Mouse (Mus musculus): Measurements from ENCODE around the gene Foxf2.

DNA sequence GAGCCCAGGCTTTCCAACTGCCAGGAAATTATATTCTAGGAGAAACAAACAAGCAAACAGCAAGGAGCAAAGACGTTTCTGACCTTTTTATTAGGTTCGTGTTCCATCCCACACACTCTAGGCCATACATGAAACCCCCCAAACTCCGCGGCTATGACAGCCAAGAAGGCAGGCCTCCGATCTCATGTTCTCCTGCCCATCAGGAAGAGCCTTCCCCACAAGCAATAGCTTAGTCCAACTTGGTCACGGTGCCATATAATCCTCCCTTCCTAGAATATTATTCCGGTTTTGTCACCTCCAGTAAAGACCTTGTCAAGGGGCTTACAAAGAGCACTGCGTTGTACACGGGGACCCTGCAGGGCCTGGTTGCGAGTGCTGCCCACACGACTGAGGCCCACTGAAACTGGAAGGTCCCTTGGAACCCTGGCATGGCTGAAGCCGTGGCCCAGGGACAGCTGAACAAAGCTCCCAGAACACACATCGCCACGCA is 3.1 kb downstream of the Foxf2 start:
- TF ChIP-seq CTCF (IDR thresholded peaks at IDR 0.05; ENCODE audit: control insufficient read depth, insufficient read depth, low read length) (no peak), POLR2A (IDR thresholded peaks at IDR 0.05; ENCODE audit: borderline replicate concordance, control insufficient read depth, low read depth, low read length) (no peak)

Measured in bone marrow, adult 2 months (tissue).